Mouse (Mus musculus) forebrain, embryonic 11.5 days (tissue): ENCODE results near the gene Mrpl46. TPM values are rescaled to one million over a fixed set of nuclear protein-coding genes. Genes with fewer than 3 reads are reported as not detected.
A peak's percentile ranks its signal among the peaks of the same experiment; 100 is the strongest.

Experiments used
- ATAC-seq: fragments of 200-750 bp; cut with Nextera tagmentation; replicated peaks from 2 replicates; pipeline ENCODE4 v1.8.0; 2017; ENCODE audit warnings: moderate TSS enrichment; ENCODE audit not compliant: low FRiP score
- DNase-seq: peaks from one replicate; pipeline ENCODE4 v3.0.0-alpha.2; 2017; ENCODE audit warnings: low spot score
- H3K27ac ChIP-seq: fragments of 300-500 bp; sonication (generic); 2 replicates; pipeline ENCODE4 v1.5.1; 2014; ENCODE audit warnings: low read depth, low read length
- H3K27me3 ChIP-seq: fragments of 300-500 bp; sonication (generic); 2 replicates; pipeline ENCODE4 v1.6.1; 2014; ENCODE audit warnings: mild to moderate bottlenecking, low read length, mixed read lengths; ENCODE audit not compliant: control insufficient read depth, insufficient read depth
- H3K36me3 ChIP-seq: fragments of 300-500 bp; sonication (generic); 2 replicates; pipeline ENCODE4 v1.6.1; 2014; ENCODE audit warnings: mild to moderate bottlenecking, low read length, moderate library complexity, mixed read lengths; ENCODE audit not compliant: control insufficient read depth, insufficient read depth
- H3K4me1 ChIP-seq: fragments of 300-500 bp; sonication (generic); replicated peaks from 2 replicates; pipeline ENCODE4 v1.6.1; 2014; ENCODE audit warnings: low read length, mixed read lengths; ENCODE audit not compliant: control insufficient read depth, insufficient read depth
- H3K4me2 ChIP-seq: fragments of 300-500 bp; sonication (generic); 2 replicates; pipeline ENCODE4 v1.6.1; 2014; ENCODE audit warnings: low read depth, mild to moderate bottlenecking, low read length, moderate library complexity, mixed read lengths; ENCODE audit not compliant: severe bottlenecking
- H3K4me3 ChIP-seq: fragments of 300-500 bp; sonication (generic); 2 replicates; pipeline ENCODE4 v1.5.1; 2014; ENCODE audit warnings: low read depth, low read length
- H3K9ac ChIP-seq: fragments of 300-500 bp; sonication (generic); 2 replicates; pipeline ENCODE4 v1.6.1; 2014; ENCODE audit warnings: low read length
- H3K9me3 ChIP-seq: fragments of 300-500 bp; sonication (generic); 2 replicates; pipeline ENCODE4 v1.6.1; 2016; ENCODE audit warnings: low read length, mixed read lengths; ENCODE audit not compliant: control insufficient read depth
- WGBS: fragments of 180-500 bp; shearing (Covaris S2); extraction: QIAGEN DNeasy Blood & Tissue Kit; methylation state at CpG from one replicate; pipeline ENCODE4 v1.1.7; 2014; 5-methylcytosine and 5-hydroxymethylcytosine counted together
- polyA plus RNA-seq: library from polyadenylated mRNA; unstranded; fragments of >200 nt; fragmentation: Nextera tagmentation; extraction: Ambion mirVana; gene quantifications from 2 replicates; pipeline ENCODE4 v1.2.1, GENCODE M21; 2014

Mrpl46 gene
- polyA plus RNA-seq, 1 experiment from 2014 or later, result 70.5 TPM

GRCm38 (mm10) chr7:78799730-78800496 is 16.6 kb upstream of the Mrpl46 start:
- ATAC-seq (no peak), DNase-seq (no peak)
- no peak overlapping the region for H3K9ac ChIP-seq
- 82% methylated on average over 9 of the region's 9 CpGs for WGBS
- no peaks in the 10 kb centered on the region for H3K27me3 ChIP-seq
- H3K36me3 ChIP-seq, result no peaks in the 10 kb centered on the region
- H3K4me2 ChIP-seq, result no peak overlapping the region
- no peak overlapping the region for H3K4me3 ChIP-seq
- no peaks in the 10 kb centered on the region for H3K9me3 ChIP-seq
- H3K4me1 ChIP-seq, result no peaks in the 10 kb centered on the region
- H3K27ac ChIP-seq, result no peak overlapping the region

- ATAC-seq (no peak), DNase-seq (no peak)
- Histone ChIP-seq H3K4me3 (no peak overlapping the region), H3K36me3 (no peaks in the 10 kb centered on the region), H3K4me1 (no peaks in the 10 kb centered on the region), H3K9me3 (no peaks in the 10 kb centered on the region), H3K27me3 (no peaks in the 10 kb centered on the region), H3K27ac (0 out of 2 replicates have a peak overlapping the region, but pooled peaks have one; percentile 18), H3K9ac (no peak overlapping the region), H3K4me2 (no peak overlapping the region)
- 56% methylated on average over 8 of the region's 9 CpGs for WGBS
Observed at GRCm38 (mm10) chr7:78797843-78798455, 14.6 kb upstream of the Mrpl46 start.

- no peak overlapping the region for H3K4me3 ChIP-seq
- no peaks in the 10 kb centered on the region; the same call in 1 of the 2 replicates for H3K36me3 ChIP-seq
- H3K4me1 ChIP-seq, result no peaks in the 10 kb centered on the region
- H3K9me3 ChIP-seq, result no peaks in the 10 kb centered on the region
- WGBS, result 90% methylated on average over 3 of the region's 3 CpGs
- H3K9ac ChIP-seq, result no peak overlapping the region
- ATAC-seq (no peak), DNase-seq (no peak)
- no peak overlapping the region for H3K27ac ChIP-seq
- H3K27me3 ChIP-seq, result no peaks in the 10 kb centered on the region
- no peak overlapping the region for H3K4me2 ChIP-seq
Observed at GRCm38 (mm10) chr7:78796624-78797023, 13.3 kb upstream of the Mrpl46 start.

GRCm38 (mm10) chr7:78794571-78795092 is 11.3 kb upstream of the Mrpl46 start:
- Histone ChIP-seq H3K9ac (no peak overlapping the region), H3K4me2 (no peak overlapping the region), H3K4me3 (no peak overlapping the region), H3K9me3 (no peaks in the 10 kb centered on the region), H3K27ac (no peak overlapping the region), H3K4me1 (no peaks in the 10 kb centered on the region), H3K36me3 (no peaks in the 10 kb centered on the region; the same call in 1 of the 2 replicates), H3K27me3 (no peaks in the 10 kb centered on the region)
- DNase-seq, result no peak
- no peak for ATAC-seq
- WGBS, result 87% methylated on average over 6 of the region's 6 CpGs

GRCm38 (mm10) chr7:78793895-78794570 is 10.7 kb upstream of the Mrpl46 start:
- Histone ChIP-seq H3K27ac (no peak overlapping the region), H3K36me3 (no peaks in the 10 kb centered on the region; the same call in 1 of the 2 replicates), H3K9ac (no peak overlapping the region), H3K9me3 (no peaks in the 10 kb centered on the region), H3K4me3 (no peak overlapping the region), H3K27me3 (no peaks in the 10 kb centered on the region), H3K4me1 (no peaks in the 10 kb centered on the region), H3K4me2 (no peak overlapping the region)
- WGBS, result 94% methylated on average over 13 of the region's 13 CpGs
- ATAC-seq (no peak), DNase-seq (no peak)

GRCm38 (mm10) chr7:78791359-78792222 is 8.3 kb upstream of the Mrpl46 start:
- DNase-seq (peak; percentile 69), ATAC-seq (peak; percentile 73)
- H3K9me3 ChIP-seq, result no peaks in the 10 kb centered on the region
- H3K4me3 ChIP-seq, result no peak overlapping the region
- 84% methylated on average over 15 of the region's 15 CpGs for WGBS
- no peak overlapping the region for H3K4me2 ChIP-seq
- no peaks in the 10 kb centered on the region for H3K27me3 ChIP-seq
- no peak overlapping the region for H3K27ac ChIP-seq
- no peaks in the 10 kb centered on the region; the same call in 1 of the 2 replicates for H3K36me3 ChIP-seq
- H3K9ac ChIP-seq, result no peak overlapping the region
- no peaks in the 10 kb centered on the region for H3K4me1 ChIP-seq

GRCm38 (mm10) chr7:78787793-78788380 is 4.6 kb upstream of the Mrpl46 start:
- Histone ChIP-seq H3K36me3 (no peaks in the 10 kb centered on the region; the same call in 1 of the 2 replicates), H3K9ac (no peak overlapping the region), H3K4me2 (no peak overlapping the region), H3K4me3 (no peak overlapping the region), H3K4me1 (no peaks in the 10 kb centered on the region; the same call in 1 of the 2 replicates), H3K27ac (no peak overlapping the region), H3K27me3 (no peaks in the 10 kb centered on the region), H3K9me3 (no peaks in the 10 kb centered on the region)
- no peak for ATAC-seq
- DNase-seq, result no peak
- WGBS, result 90% methylated on average over 12 of the region's 12 CpGs
